Mouse (Mus musculus): ENCODE measurements around the gene Ngf. TPM values are rescaled to one million over a fixed set of nuclear protein-coding genes. Genes with fewer than 3 reads are reported as not detected.

The Ngf gene
- total RNA-seq (2014; fragmentation: Nextera tagmentation) (not detected in 2 replicates), total RNA-seq (2017) (not detected in 2 replicates)

DNA sequence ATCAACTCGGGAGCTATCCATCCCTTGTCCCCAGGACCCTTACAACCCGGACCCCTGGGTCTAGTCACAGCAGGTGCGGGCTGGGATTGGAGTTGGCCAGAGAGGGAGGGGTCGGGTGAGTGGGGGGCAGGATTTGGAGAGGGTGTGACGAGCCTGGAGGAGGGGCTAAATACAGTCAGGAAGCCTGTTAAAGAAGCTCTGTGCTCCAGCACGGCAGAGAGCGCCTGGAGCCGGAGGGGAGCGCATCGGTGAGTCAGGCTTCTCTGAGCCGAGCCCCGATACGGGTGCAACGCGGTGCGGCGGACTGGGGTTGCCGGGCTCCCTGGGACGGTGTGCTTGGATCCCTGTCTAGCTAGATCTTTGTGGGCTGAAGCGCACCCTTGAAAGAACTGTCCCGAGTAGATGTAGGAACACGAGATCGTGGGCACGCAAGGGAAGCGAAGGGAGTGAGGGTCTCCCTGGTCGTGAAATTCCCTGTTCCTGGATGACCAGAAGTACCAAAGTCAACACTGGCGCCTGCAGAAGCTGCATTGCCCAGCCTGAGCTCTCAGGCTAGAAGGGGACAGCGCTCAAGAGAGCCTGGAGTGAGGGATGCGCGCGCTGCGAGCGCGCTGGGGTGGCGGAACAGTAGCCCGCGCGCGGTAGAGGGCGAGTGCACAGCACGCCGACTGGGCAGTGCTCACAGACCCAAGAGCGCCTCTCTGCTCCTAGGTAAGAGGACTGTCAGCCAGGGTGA, at the start of gene Ngf:
Ngf (plus strand) TSS at position 207 of the 736 bp plus-strand sequence.
- no peak for ATAC-seq (replicated peaks; ENCODE audit: low FRiP score, low TSS enrichment, poor library complexity, severe bottlenecking)

DNA sequence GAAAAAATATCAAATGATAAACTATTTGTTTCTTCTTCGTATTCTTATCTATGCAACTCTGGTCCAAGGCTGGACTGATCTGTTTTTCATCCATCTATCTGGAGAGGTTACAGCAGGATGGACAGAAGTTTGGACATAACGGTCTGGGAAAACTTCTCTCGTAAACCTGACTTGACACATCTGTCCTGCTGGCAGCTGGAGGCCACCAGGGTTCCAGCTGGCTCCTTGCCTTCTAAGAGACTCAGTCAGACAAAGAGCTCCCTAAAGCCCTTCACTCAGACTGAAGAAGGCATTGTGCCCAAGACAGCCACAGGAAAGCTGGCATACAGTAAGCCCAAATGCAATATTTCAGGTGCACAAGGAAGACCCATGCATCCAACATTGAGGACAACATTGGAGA, 24.2 kb upstream of the Ngf start:
- ATAC-seq (replicated peaks; ENCODE audit: low FRiP score, low TSS enrichment, poor library complexity, severe bottlenecking) = no peak

DNA sequence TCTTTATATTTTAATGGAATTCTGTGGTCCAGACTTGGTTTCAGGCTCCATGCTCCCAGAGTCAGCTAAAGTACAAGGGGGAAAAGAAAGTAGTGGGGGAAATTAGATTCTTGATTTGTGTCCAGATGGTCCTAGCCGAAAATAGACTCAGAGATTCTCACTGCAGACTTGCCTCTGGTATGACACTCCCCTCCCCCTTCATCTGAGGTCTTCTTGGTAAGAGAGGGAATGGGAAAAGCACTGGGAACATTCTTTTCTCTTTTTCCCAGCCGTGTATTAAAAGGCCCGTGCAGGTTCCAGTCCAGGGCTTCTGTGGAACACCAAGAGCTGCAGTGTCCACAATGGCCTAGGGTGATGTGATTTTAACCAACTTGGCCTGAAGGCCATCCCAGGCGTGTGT, 23.0 kb upstream of the Ngf start:
- no peak for ATAC-seq (replicated peaks; ENCODE audit: low FRiP score, low TSS enrichment, poor library complexity, severe bottlenecking)

DNA sequence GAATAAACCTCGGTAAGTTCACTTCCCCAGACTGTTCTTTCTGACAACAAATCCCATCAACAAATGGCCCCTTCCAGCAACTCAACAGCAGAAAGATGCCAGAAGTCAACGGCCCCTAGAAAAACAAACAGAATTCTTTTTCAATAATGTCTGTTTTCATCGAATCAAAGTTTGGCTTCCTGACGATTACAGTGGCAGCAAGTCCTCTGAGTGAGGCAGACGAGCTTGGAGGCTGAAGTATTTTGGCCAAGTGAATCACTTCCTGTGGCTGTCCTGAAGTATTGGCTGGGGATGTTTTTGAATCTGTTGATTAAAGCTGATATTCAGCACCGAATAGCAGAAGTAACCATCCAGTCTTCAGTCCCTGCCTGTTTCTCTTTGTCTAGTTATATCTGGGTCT, 15.2 kb upstream of the Ngf start:
- no peak for ATAC-seq (replicated peaks; ENCODE audit: low FRiP score, low TSS enrichment, poor library complexity, severe bottlenecking)

DNA sequence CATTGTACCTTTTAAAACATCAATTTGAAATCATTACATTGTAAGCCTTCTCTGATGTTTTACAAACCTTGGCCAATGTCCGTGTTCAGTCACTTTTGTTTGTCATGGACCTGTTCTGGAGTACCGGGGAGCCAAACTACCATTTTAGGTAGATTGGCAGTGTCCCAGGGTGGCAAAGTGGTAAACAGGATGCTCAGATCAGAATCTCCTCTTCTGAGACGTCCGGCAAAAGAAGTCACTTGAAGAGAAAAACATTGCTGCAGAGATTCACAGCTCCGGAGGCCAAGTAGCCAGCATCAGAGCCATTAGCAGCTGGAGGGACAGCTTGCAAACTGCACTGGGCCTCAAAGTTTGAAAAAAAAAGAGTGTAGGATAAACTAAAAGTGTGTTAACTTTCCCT, 9.2 kb upstream of the Ngf start:
- no peak for ATAC-seq (replicated peaks; ENCODE audit: low FRiP score, low TSS enrichment, poor library complexity, severe bottlenecking)

DNA sequence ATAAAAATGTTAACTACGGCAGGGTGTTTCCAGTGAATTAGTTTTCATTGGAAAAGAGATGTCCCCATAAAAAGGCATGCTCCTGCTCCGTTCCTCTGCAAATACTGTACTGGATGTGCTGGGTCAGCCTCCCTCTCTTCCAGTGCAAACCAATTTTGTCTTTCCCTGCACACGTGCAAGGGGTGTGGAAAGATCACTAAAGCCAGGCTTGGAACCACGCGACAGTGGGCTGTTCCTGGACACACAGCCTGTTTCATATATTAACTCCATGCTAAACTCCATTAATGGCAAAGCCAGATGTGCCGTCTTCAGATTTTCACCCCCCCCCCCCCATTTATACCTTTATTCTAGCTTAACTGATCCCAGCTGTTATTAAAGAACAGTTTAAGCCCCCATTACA, 8.7 kb upstream of the Ngf start:
- no peak for ATAC-seq (replicated peaks; ENCODE audit: low FRiP score, low TSS enrichment, poor library complexity, severe bottlenecking)

DNA sequence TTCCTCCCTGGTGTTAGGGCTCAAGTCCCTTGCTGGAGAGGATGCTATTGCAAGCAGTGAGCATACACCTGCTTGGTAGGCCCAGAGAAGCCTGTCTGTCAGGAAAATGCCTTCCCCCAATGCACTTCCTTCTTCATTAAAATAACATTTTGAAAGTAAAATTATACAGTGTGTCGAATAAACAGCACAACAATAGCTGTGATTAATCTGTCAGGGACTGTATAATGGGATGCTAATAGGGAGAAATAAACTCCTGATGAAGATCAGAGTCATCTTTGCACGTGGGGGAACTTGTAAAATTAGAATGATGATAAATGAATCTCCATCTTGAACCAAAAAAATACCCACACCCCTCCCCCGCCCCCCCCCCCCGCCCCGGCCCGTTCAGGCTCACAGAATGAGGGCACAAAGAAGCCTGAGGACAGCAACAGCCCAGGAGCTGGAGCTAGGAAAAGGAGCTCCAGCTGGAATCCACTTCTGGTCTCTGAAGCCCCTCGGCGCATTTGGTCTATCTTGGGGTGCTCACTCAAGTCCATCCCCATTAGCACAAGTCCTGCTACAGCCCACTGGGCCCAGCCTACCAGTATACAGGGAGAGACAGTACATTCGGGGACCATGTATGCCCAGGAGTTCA, 6.9 kb upstream of the Ngf start:
- ATAC-seq (replicated peaks; ENCODE audit: low FRiP score, low TSS enrichment, poor library complexity, severe bottlenecking) = no peak

DNA sequence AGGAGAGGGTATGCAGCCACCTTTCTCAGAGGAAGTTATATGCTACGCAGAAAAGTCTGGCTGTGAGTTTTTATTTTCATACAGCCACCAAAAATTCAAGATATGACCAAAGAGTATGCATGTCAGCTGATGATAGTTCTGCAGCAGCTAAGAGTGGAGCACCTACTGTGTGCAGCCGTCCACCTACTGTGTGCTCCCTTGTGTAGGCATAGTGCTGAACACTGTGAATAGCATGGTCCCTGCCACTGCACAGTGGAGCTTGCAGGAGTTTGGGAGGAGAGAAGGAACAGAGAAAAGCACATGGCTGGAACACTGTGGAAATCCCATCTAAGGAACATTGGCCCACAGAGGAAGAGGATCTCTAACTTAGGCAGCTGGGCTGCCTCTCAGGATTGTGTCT, 6.4 kb upstream of the Ngf start:
- ATAC-seq (replicated peaks; ENCODE audit: low FRiP score, low TSS enrichment, poor library complexity, severe bottlenecking) = no peak

DNA sequence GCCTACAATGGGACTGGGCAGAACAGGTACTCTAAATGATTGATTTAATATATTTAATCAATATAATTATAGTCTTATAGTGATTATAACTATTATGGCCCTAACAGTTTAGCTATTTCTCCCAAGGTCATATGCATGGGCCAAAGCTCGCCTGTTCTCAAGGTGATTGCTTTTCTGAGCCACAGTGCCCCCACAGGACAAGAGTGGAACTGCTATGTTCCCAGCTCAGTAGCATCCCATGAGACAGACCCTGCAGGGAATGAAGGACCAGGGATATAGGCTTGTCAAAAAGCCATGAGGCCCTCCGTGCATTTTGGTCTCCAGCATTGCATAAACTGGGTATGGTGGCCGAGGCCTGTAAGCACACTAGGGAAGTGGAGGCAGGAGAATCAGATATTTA, 3.1 kb upstream of the Ngf start:
- ATAC-seq (replicated peaks; ENCODE audit: low FRiP score, low TSS enrichment, poor library complexity, severe bottlenecking) = peak; percentile 75

DNA sequence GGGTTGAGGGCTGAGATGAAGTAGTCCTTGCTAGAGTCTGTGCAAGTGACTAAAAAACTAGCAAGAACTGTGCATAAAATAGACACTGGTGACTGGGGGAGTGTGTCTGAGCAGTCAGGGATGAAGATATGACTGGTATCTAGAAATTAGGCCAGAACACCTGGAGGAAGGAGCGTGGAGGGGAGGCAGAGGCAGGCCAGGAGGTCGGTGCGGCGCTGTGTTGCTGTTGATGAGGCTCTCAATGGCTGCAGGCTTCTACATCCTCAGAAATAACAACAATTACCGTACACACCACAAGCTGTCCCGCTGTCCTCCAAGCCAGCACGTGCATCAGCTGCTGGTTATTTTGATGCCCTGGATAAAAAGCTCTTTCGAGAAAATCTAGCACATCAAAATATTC, 2.6 kb upstream of the Ngf start:
- no peak for ATAC-seq (replicated peaks; ENCODE audit: low FRiP score, low TSS enrichment, poor library complexity, severe bottlenecking)

DNA sequence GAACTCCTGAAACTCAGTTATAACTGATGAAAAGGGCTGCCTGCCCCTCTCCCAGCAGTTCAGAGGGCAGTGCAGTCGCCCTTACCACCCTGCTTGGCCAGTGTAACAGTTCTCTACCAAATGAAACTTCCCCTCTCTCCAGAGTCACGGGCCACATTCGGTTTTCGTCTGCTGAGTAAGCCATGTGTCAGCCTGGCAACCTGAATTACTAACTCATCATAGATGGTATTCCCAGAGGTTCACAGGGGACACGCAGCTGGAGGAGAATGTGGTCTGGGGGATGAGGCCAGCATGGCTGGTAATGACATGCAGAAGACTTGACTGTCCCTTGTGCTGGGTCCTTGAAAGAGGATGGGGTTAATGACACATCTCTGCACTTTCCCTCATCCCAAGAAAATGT, 1.5 kb downstream of the Ngf start:
- ATAC-seq (replicated peaks; ENCODE audit: low FRiP score, low TSS enrichment, poor library complexity, severe bottlenecking) = no peak

DNA sequence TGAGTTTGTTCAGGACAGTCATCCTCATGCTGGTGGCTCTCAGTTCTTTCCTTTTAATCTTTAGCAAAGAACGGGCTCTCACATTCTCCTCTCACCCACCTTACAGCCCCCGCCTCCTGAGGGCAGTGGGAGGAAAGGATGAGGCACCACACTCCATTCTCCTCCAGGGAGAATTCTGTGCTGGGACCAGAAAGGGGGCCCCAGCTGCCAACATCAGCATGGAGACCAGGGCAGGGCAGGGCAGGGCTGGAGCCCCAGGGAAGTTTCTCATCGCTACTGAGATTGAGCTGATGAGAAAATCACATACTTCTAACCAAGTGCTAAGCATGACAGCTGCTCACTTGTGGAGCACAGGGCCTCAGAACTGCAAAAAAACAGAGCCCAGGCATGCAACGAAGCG, 2.1 kb downstream of the Ngf start:
- no peak for ATAC-seq (replicated peaks; ENCODE audit: low FRiP score, low TSS enrichment, poor library complexity, severe bottlenecking)

DNA sequence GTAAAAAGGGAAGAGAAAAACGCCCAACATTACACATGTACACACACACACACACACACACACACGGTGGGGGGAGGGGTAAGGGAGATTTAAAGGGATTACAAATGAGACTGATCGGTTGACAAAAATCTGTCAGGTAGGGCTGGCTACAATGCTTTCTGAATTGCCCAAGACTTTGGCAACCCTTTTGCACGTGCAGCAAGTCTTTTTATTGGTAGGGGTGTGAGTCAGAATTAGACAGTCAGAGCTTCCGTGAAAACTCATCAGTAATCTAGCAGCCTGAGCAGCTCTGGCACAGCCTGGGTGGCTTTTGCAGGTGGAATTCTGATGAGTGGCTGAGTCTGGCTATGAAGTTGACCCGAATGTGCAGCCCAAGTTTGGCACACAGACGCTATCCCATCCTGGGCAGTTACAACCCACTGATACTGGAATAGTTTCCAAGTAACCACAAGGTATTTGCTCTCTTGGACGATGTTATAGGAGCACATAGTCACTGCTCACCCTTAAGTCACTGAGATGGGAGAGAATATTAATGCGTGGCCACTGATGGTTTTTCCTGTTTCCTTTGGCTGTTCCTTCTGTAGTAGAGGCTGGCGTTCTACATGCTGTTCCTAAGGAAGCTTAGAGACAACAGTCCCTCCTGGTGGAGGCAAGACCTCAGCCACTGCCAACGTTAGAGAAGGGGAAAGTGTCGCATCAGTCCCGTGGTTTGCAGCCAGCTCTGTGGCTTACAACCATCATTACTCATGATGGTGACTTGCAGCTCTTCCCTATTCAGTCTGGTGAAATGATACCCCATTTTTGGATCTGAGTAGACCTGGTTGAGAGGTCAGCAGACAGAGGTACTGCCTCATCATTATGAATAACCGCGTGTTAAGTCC, 4.8 kb downstream of the Ngf start:
- no peak for ATAC-seq (replicated peaks; ENCODE audit: low FRiP score, low TSS enrichment, poor library complexity, severe bottlenecking)

DNA sequence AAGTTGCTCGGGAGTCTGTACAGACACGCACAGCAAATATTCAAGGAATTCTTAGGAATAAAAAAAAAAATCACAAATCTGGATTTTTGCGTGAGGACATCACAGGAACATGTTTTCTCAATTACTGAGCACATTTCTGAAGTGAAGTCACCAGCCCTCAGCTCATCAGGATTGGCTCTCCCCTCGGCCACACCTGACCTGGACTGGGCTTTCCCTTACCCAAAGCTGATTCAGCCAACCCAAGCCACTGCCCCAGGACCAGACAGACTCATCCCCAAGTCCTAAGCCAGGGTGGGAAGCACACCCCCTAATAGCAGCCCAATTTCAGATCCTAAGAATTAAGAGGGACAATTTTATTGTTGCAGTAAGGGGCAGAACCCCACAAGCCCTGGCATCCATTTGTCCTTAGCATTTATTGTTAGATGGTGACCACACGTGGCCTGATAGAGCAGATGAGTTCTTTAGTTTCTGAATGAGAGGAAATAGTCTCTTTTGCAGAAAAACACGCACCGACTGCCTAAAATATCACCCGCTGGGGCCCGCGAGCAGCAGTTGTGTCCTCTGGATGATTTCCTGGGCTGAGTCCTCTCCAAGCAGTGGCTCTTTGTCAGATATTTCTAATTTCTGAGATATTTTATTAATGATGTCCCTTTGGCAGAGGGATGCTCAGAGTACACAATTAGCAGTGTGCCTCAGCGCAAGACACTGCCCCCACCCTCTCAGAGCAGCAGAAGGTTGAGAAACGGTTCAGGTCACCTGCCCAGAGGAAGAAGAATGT, 8.4 kb downstream of the Ngf start:
- no peak for ATAC-seq (replicated peaks; ENCODE audit: low FRiP score, low TSS enrichment, poor library complexity, severe bottlenecking)

DNA sequence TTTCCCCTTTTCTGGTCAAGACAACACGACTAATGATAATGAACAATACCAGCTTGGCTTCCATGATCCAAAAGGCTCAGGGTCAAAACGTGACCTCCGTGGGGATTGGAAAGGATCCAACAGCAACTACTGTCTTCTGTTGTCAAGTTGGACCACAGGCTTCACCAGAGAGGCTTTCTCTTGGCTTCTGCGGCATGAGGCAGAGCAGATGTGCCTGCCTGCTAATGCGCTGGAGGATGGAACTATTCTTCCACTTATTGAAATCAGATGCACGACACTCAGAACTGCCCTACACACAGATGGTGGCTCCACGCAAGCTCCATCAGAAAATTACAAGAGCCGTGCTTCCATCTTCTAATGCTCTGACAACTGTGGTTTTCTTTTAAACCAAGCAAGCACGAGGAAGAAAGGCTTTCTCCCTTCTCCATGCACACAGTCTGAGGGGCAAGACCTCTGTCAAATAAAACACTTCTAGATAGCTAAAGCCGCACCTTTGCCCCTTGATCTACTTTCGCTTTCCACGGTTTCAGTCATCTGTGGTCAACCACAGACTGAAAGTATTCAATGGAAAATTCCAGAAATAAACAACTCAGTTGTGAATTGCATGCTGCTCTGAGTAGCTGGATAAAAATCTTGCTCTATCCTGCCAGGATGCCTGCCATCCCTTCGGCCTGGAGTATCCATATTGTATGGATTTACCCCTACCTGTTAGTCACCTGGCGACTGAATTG, 20.8 kb downstream of the Ngf start:
- ATAC-seq (replicated peaks; ENCODE audit: low FRiP score, low TSS enrichment, poor library complexity, severe bottlenecking) = no peak

DNA sequence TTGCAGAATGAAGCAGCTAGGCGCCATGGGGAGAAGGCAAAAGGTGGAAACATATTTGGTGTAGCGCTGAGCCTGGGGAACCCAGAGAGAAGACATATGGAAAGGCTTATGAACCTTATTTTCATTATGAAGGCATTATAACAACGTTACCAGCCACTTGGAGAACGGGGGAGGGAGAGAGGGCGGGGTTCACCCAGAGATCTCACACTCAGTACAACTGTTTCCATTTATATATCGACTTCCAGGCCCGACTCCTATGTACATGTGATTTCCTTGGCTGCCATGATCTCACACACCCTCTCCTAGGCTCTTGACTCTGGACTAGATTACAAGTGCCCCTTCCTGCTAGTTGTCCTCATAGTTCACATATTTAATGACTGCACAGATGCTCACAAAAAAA, 28.4 kb downstream of the Ngf start:
- ATAC-seq (replicated peaks; ENCODE audit: low FRiP score, low TSS enrichment, poor library complexity, severe bottlenecking) = no peak

DNA sequence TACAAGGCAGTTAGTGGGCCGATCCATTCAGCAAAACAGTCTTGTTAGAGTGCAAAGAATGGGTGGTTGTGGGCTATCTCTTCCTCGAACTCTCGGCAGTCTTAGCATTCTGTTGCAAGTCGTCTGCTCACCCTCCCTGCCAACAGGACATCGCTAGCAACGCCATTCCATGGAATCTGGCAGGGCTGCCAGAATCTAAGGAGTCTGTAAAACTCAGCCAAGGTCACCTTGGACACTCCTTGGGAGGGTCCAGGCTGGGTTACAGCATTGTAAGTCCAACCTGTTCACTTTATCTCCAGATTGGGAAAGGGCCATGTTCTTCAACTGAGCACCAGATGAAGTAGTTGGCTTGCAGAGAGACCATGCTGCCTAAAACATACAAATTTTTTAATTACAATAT, 29.2 kb downstream of the Ngf start:
- ATAC-seq (replicated peaks; ENCODE audit: low FRiP score, low TSS enrichment, poor library complexity, severe bottlenecking) = no peak

DNA sequence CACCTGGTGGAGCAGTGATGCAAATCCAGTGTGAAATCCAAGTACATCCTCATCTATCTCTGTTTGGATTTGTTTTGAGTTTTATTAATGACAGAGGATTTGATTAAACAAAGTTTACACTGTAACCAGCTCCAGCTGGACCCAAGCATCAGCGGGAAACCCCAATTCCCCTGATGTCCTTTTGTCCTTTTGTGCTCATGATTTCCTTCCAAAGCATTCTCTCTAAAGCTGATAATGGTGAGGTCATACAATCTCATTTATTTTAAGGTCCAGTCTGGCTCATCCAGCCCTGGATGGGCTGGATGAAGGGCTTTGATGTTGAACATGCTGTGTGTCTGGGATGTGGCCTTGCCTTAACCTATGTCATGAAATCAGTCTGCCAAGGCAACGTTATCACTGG, 30.3 kb downstream of the Ngf start:
- ATAC-seq (replicated peaks; ENCODE audit: low FRiP score, low TSS enrichment, poor library complexity, severe bottlenecking) = no peak

DNA sequence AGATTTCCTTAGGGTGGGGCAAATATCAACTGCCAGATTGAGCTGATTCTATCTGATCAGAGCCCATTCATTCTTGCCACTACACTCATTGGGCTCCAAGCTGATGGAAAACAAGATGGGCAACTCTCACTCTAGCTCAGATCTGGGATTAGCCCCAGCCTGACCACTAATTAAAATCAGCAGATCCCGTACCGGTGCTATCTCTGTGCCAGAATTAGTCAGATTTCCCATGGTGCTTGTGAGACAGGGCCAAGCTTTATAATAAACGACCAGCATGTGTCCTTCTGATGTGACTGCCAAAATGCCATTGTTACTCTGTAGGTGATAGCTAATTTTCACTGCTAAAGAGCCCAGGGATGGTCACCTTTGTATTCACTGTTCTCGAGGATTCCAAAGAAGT, 31.5 kb downstream of the Ngf start:
- no peak for ATAC-seq (replicated peaks; ENCODE audit: low FRiP score, low TSS enrichment, poor library complexity, severe bottlenecking)

All from megakaryocyte-erythroid progenitor cell, adult 5-6 weeks (primary cell).